Mouse (Mus musculus) CH12.LX (cell line): ENCODE data around the gene Mpp2. TPM values are rescaled to one million over a fixed set of nuclear protein-coding genes. Genes with fewer than 3 reads are reported as not detected.

ENCODE experiments used
- DNase-seq: peaks from one replicate; pipeline ENCODE4 v3.0.0-alpha.2; 2013; ENCODE audit errors: extremely low read depth
- H3K27ac ChIP-seq: 2 replicates; pipeline ENCODE4 v1.5.1; 2012; ENCODE audit warnings: low read depth, mild to moderate bottlenecking, control low read depth, moderate library complexity; ENCODE audit not compliant: insufficient read depth
- H3K27me3 ChIP-seq: replicated peaks from 2 replicates; pipeline ENCODE3; 2012; ENCODE audit warnings: inconsistent platforms
- H3K36me3 ChIP-seq, 2 experiments: replicated peaks in 1 of 2; 2 replicates each; pipeline versions ENCODE3 to v1.6.1; 2012; ENCODE audit warnings: inconsistent platforms in 1 of 2, low read length in 1 of 2, mild to moderate bottlenecking in 1 of 2, mixed read lengths in 1 of 2, moderate library complexity in 1 of 2; ENCODE audit not compliant: control insufficient read depth in 1 of 2, insufficient read depth in 1 of 2
- H3K4me1 ChIP-seq, 2 experiments: 2 replicates each; pipeline ENCODE4 v1.6.1; 2012; ENCODE audit warnings: inconsistent platforms in 1 of 2, moderate library complexity in 1 of 2; ENCODE audit not compliant: insufficient read depth in 2 of 2, control insufficient read depth in 1 of 2
- H3K4me2 ChIP-seq: 2 replicates; pipeline ENCODE4 v1.6.1; 2012; ENCODE audit warnings: low read depth, mild to moderate bottlenecking, control low read depth; ENCODE audit not compliant: poor library complexity, insufficient read depth, severe bottlenecking
- H3K4me3 ChIP-seq, 3 experiments: fragments of 150-350 bp in 1 of 3; sonication (generic) in 1 of 3; replicated peaks in 1 of 3; 2 replicates each; pipeline versions ENCODE3 to v1.5.1; 2011 to 2012; ENCODE audit warnings: low read depth in 2 of 3, low read length in 2 of 3, mild to moderate bottlenecking in 2 of 3, moderate library complexity in 2 of 3, control low read depth in 1 of 3, improper control_type of control experiment in 1 of 3, inconsistent platforms in 1 of 3, mixed read lengths in 1 of 3; ENCODE audit not compliant: poor library complexity in 1 of 3
- H3K79me2 ChIP-seq: replicated peaks from 2 replicates; pipeline ENCODE4 v1.6.1; 2012; ENCODE audit warnings: mild to moderate bottlenecking, moderate library complexity; ENCODE audit not compliant: control insufficient read depth, poor library complexity, insufficient read depth, severe bottlenecking; ENCODE audit errors: extremely low read depth
- H3K9ac ChIP-seq: 2 replicates; pipeline ENCODE4 v1.6.1; 2012; ENCODE audit warnings: low read depth, mild to moderate bottlenecking, control low read depth, moderate library complexity; ENCODE audit not compliant: insufficient read depth
- H3K9me3 ChIP-seq: replicated peaks from 2 replicates; pipeline ENCODE3; 2012; ENCODE audit warnings: low read length, inconsistent platforms, mixed read lengths
- BHLHE40 ChIP-seq: IDR thresholded peaks from 2 replicates; pipeline ENCODE4 v1.6.1; 2011; ENCODE audit warnings: mild to moderate bottlenecking, low read depth, low read length, improper control_type of control experiment
- CHD1 ChIP-seq: IDR thresholded peaks from 2 replicates; pipeline ENCODE4 v1.6.1; 2012; ENCODE audit warnings: low read depth, low read length, improper control_type of control experiment, inconsistent platforms
- CTCF ChIP-seq, 2 experiments: IDR thresholded peaks in 1 of 2; conservative IDR thresholded peaks in 1 of 2; 2 replicates each; pipeline ENCODE4 v1.5.1; 2011 to 2012; ENCODE audit warnings: low read depth in 2 of 2, low read length in 2 of 2, improper control_type of control experiment in 1 of 2, inconsistent platforms in 1 of 2, mild to moderate bottlenecking in 1 of 2, moderate library complexity in 1 of 2
- E2F4 ChIP-seq: IDR thresholded peaks from 2 replicates; pipeline ENCODE4 v1.6.1; 2011; ENCODE audit warnings: low read depth, low read length, improper control_type of control experiment; ENCODE audit not compliant: insufficient replicate concordance
- IRF4 ChIP-seq: IDR thresholded peaks from 2 replicates; pipeline ENCODE4 v1.6.1; 2014; ENCODE audit warnings: low read depth, mild to moderate bottlenecking, inconsistent platforms, low read length, improper control_type of control experiment
- JUN ChIP-seq: IDR thresholded peaks from 2 replicates; pipeline ENCODE4 v1.6.1; 2011; ENCODE audit warnings: low read depth, mild to moderate bottlenecking, low read length, improper control_type of control experiment, moderate library complexity; ENCODE audit not compliant: insufficient read depth
- KAT2A ChIP-seq: IDR thresholded peaks from 2 replicates; pipeline ENCODE4 v1.6.1; 2012; ENCODE audit warnings: low read length, improper control_type of control experiment, inconsistent platforms; ENCODE audit not compliant: insufficient replicate concordance
- MAX ChIP-seq: IDR thresholded peaks from 2 replicates; pipeline ENCODE4 v1.6.1; 2011; ENCODE audit warnings: low read length, improper control_type of control experiment
- MAZ ChIP-seq: IDR thresholded peaks from 2 replicates; pipeline ENCODE4 v1.6.1; 2012; ENCODE audit warnings: low read depth, mild to moderate bottlenecking, inconsistent platforms, low read length, improper control_type of control experiment, moderate library complexity
- MEF2A ChIP-seq: IDR thresholded peaks from 2 replicates; pipeline ENCODE4 v1.6.1; 2014; ENCODE audit warnings: low read depth, mild to moderate bottlenecking, inconsistent platforms, low read length, improper control_type of control experiment, borderline replicate concordance
- NELFE ChIP-seq: IDR thresholded peaks from 2 replicates; pipeline ENCODE4 v1.6.1; 2011; ENCODE audit warnings: low read depth, low read length, improper control_type of control experiment
- PAX5 ChIP-seq: IDR thresholded peaks from 2 replicates; pipeline ENCODE4 v1.6.1; 2012; ENCODE audit warnings: low read length, inconsistent platforms, mixed read lengths
- POLR2AphosphoS2 ChIP-seq: IDR thresholded peaks from 2 replicates; pipeline ENCODE4 v1.6.1; 2011; ENCODE audit warnings: low read depth, low read length, improper control_type of control experiment
- RCOR1 ChIP-seq: conservative IDR thresholded peaks from 2 replicates; pipeline ENCODE4 v1.6.1; 2012; ENCODE audit warnings: low read depth, mild to moderate bottlenecking, inconsistent platforms, low read length, improper control_type of control experiment
- SIN3A ChIP-seq: IDR thresholded peaks from 2 replicates; pipeline ENCODE4 v1.6.1; 2012; ENCODE audit warnings: low read length, improper control_type of control experiment, inconsistent platforms
- TBP ChIP-seq: conservative IDR thresholded peaks from 2 replicates; pipeline ENCODE4 v1.6.1; 2011; ENCODE audit warnings: low read depth, low read length, improper control_type of control experiment
- TCF12 ChIP-seq: IDR thresholded peaks from 2 replicates; pipeline ENCODE4 v1.6.1; 2014; ENCODE audit warnings: low read depth, mild to moderate bottlenecking, inconsistent platforms, low read length, improper control_type of control experiment
- ZC3H11A ChIP-seq: IDR thresholded peaks from 2 replicates; pipeline ENCODE4 v1.6.1; 2012; ENCODE audit warnings: low read depth, mild to moderate bottlenecking, inconsistent platforms, low read length, improper control_type of control experiment
- dilution Hi-C: fragments of 300-500 bp; cut with MboI; formaldehyde crosslinking; loops from 2 replicates; pipeline ENCODE4 v1.14.3; 2020; ENCODE audit warnings: low sequenced_read_pairs; ENCODE audit not compliant: extremely low pct_unique_long_range_greater_than_20kb, extremely low pct_ligation_motif_present
- in situ Hi-C: fragments of 300-500 bp; cut with MboI; formaldehyde crosslinking; loops from 3 replicates; pipeline ENCODE4 v1.14.3; 2019; ENCODE audit warnings: low sequenced_read_pairs, low pct_ligation_motif_present, low pct_unique_long_range_greater_than_20kb, mixed read lengths
- polyA plus RNA-seq: library from polyadenylated mRNA; unstranded; fragments of >175 nt; gene quantifications from 2 replicates; pipeline ENCODE4 v1.2.1, GENCODE M21; 2012; ENCODE audit warnings: low read depth; ENCODE audit not compliant: insufficient read length
- total RNA-seq, 2 experiments: library from RNA; depleted of rRNA; stranded (reverse); fragments of 300-350 nt in 1 of 2; fragments of >200 nt in 1 of 2; gene quantifications; 2 replicates each; pipeline ENCODE4 v1.2.3; 2012 to 2014

The Mpp2 gene
- total and polyA plus RNA-seq, 3 experiments: 0.35 to 3.1 (median 0.83) TPM

GRCm38 (mm10) chr11:102073722-102074121, 14.6 kb downstream of the Mpp2 start:
- no peaks in the 10 kb centered on the region for H3K36me3 ChIP-seq
- no peaks in the 10 kb centered on the region for H3K9me3 ChIP-seq
- dilution Hi-C loops (no loop called here), in situ Hi-C loops (no loop called here)
- peaks cover 4 to 6% of the 10 kb centered on the region in 2 experiments; a peak in 3 of 4 replicates for H3K4me1 ChIP-seq
- H3K27ac ChIP-seq: no peak overlapping the region
- H3K79me2 ChIP-seq: no peaks in the 10 kb centered on the region
- peaks cover 80% of the 10 kb centered on the region for H3K27me3 ChIP-seq
- no peak overlapping the region for H3K4me2 ChIP-seq
- no peak overlapping the region for H3K9ac ChIP-seq
- TF ChIP-seq TCF12 (no peak), MAZ (no peak), KAT2A (no peak), E2F4 (no peak), BHLHE40 (no peak), CHD1 (no peak), IRF4 (no peak), TBP (no peak), CTCF (conservative IDR thresholded peaks at IDR 0.05 in 1 of 2, IDR thresholded peaks at IDR 0.05 in 1 of 2; ENCODE audit: low read depth in 2 of 2, low read length in 2 of 2) (no peak), ZC3H11A (no peak), NELFE (no peak), MAX (no peak), SIN3A (no peak), PAX5 (no peak)
- H3K4me3 ChIP-seq: no peak overlapping the region
- DNase-seq: no peak

DNA sequence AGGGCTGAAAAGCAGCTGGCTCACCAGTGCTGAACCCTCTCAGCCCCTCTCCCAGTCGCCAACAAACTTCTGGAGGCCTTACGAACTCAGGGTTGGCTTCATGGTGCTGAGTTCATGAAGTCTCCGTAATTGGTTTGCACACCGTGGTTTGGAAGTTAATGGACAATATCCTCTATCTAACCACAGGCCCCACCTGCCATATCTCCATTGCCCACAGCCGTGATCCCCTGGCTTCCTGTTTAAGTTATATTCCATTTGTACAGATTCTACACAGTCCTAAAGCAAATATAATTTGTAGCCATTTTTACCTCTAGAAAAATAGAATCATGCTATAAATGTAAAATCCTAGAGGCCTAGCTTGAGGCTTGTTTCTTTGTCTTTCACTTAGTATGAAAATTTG, 15.6 kb downstream of the Mpp2 start:
- Histone ChIP-seq H3K4me1 (peaks cover 4 to 6% of the 10 kb centered on the region in 2 experiments; a peak in 3 of 4 replicates), H3K9me3 (no peaks in the 10 kb centered on the region), H3K27me3 (peaks cover 77% of the 10 kb centered on the region), H3K9ac (no peak overlapping the region), H3K79me2 (no peaks in the 10 kb centered on the region), H3K4me2 (no peak overlapping the region), H3K36me3 (no peaks in the 10 kb centered on the region), H3K4me3 (no peak overlapping the region), H3K27ac (no peak overlapping the region)
- no peak for TF ChIP-seq JUN
- dilution Hi-C loops (no loop called here), in situ Hi-C loops (no loop called here)
- no peak for DNase-seq

GRCm38 (mm10) chr11:102070426-102070825, 17.9 kb downstream of the Mpp2 start:
- no peaks in the 10 kb centered on the region for H3K9me3 ChIP-seq
- in situ Hi-C loops: no loop called here
- TF ChIP-seq TCF12 (no peak), KAT2A (no peak), RCOR1 (no peak), MAX (no peak), POLR2AphosphoS2 (no peak), MEF2A (no peak)

More at GRCm38 (mm10) chr11:102070426-102070825, 17.9 kb downstream of the Mpp2 start:
- DNase-seq: no peak
- H3K27ac ChIP-seq: no peak overlapping the region
- peaks cover 4 to 6% of the 10 kb centered on the region in 2 experiments; a peak in 3 of 4 replicates for H3K4me1 ChIP-seq
- peaks cover 73% of the 10 kb centered on the region for H3K27me3 ChIP-seq
- H3K4me3 ChIP-seq: no peak overlapping the region
- H3K36me3 ChIP-seq: no peaks in the 10 kb centered on the region
- H3K4me2 ChIP-seq: no peak overlapping the region
- dilution Hi-C loops: no loop called here
- H3K9ac ChIP-seq: no peak overlapping the region
- no peaks in the 10 kb centered on the region for H3K79me2 ChIP-seq
